Mouse (Mus musculus): Measurements from ENCODE around the gene Lpgat1.

DNA sequence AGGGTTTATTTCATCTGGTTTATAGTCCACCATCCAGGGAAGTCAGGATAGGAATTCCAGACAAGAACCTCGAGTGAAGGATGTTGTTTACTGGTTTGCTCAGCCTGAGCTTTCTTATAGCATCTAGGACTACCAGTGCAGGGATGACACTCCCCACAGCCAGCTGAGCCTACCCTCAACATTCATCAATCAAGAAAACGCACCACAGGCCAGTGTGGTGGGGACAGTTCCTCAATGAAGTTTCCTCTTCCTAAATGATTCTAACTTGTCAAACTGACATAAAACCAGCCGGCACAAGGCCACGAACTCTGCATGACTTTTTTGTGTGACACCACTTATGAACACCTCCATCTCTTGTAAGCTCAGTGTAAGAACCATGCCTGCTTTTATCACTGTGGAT, 13.1 kb upstream of the Lpgat1 start:
- TF ChIP-seq CTCF (IDR thresholded peaks at IDR 0.05; ENCODE audit: low read depth), result no peak
- no peak for TF ChIP-seq EP300 (optimal IDR thresholded peaks at IDR 0.05)

All from stomach, postnatal 0 days (tissue).